Mouse (Mus musculus) kidney, embryonic 15.5 days (tissue): Measurements from ENCODE around the gene Rab11a. TPM values are rescaled to one million over a fixed set of nuclear protein-coding genes. Genes with fewer than 3 reads are reported as not detected.
"Not testable (repeated sequence)": the region's sequence is repeated elsewhere in the genome, so short reads cannot be mapped to it uniquely, and the experiment has no call there.

ENCODE experiments used
- ATAC-seq: fragments of 200-750 bp; cut with Nextera tagmentation; replicated peaks from 2 replicates; pipeline ENCODE4 v1.8.0; 2017; ENCODE audit warnings: moderate TSS enrichment; ENCODE audit not compliant: low FRiP score
- H3K27ac ChIP-seq: fragments of 300-500 bp; sonication (generic); 2 replicates; pipeline ENCODE4 v1.5.1; 2015; ENCODE audit warnings: mild to moderate bottlenecking, inconsistent platforms
- H3K27me3 ChIP-seq: fragments of 300-500 bp; sonication (generic); 2 replicates; pipeline ENCODE4 v1.6.1; 2015; ENCODE audit warnings: inconsistent platforms
- H3K36me3 ChIP-seq: fragments of 300-500 bp; sonication (generic); 2 replicates; pipeline ENCODE4 v1.6.1; 2015; ENCODE audit warnings: inconsistent platforms
- H3K4me1 ChIP-seq: fragments of 300-500 bp; sonication (generic); 2 replicates; pipeline ENCODE4 v1.6.1; 2015; ENCODE audit warnings: inconsistent platforms
- H3K4me2 ChIP-seq: fragments of 300-500 bp; sonication (generic); 2 replicates; pipeline ENCODE4 v1.6.1; 2015; ENCODE audit warnings: moderate library complexity, mild to moderate bottlenecking, inconsistent platforms
- H3K4me3 ChIP-seq: fragments of 300-500 bp; sonication (generic); replicated peaks from 2 replicates; pipeline ENCODE4 v1.5.1; 2015; ENCODE audit warnings: mild to moderate bottlenecking, inconsistent platforms
- H3K9ac ChIP-seq: fragments of 300-500 bp; sonication (generic); 2 replicates; pipeline ENCODE4 v1.6.1; 2015; ENCODE audit warnings: mild to moderate bottlenecking, inconsistent platforms
- H3K9me3 ChIP-seq: fragments of 300-500 bp; sonication (generic); replicated peaks from 2 replicates; pipeline ENCODE4 v1.6.1; 2016; ENCODE audit warnings: inconsistent platforms
- WGBS: fragments of 180-500 bp; shearing (Covaris S2); methylation state at CpG from one replicate; pipeline ENCODE4 v1.1.7; 2015; ENCODE audit warnings: mixed read lengths; 5-methylcytosine and 5-hydroxymethylcytosine counted together
- polyA plus RNA-seq: library from polyadenylated mRNA; unstranded; fragments of >200 nt; fragmentation: Nextera tagmentation; extraction: Ambion mirVana; gene quantifications from 2 replicates; pipeline ENCODE4 v1.2.1, GENCODE M21; 2015

Gene Rab11a
- polyA plus RNA-seq, 1 experiment from 2014 or later: 550 TPM

DNA sequence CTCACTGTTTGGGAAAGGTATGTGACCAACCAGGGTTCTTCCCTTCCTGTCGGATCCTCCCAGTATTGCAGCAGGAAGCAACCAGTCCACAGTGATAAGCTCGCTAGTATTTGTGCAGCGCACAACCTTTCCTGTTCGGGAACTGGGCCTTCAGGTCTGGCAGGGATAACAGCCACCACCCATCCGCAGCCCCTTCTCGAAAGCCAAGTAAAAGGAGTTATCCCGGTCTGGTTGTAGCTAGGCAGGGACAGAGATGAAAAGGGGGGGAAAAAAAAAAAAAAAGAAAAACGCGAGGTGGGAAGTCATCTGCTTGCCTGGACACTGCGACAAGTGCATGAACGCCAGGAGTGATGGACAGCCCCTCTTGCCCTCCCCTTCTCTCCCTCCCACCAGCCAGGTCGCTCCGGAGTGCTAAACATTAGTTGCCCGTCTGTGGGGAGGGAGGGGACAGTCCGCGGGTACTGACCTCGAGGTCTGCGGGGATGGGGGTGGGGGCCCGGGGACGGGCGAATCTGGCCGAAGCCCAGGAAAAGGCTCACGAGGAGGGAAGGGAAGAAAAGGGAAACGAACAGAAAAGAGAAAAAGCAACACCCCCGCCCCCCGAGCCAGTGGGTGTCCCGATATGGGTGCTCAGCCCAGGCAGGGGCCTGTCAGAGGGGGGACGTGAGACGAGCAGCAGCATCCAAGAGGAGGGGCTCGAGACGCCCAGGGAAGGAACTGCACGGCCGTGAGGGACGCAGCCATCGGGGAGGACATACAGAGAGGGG, 736 bp downstream of the Rab11a start:
- under 1% methylated on average over 35 of the region's 35 CpGs for WGBS
- ATAC-seq: peak; percentile 84
- H3K4me1 ChIP-seq: peaks cover 16% of the 10 kb centered on the region
- H3K9ac ChIP-seq: peak overlapping the region; percentile 89
- no peaks in the 10 kb centered on the region for H3K36me3 ChIP-seq
- H3K4me3 ChIP-seq: peak overlapping the region; percentile 75
- peak overlapping the region; percentile 71 for H3K4me2 ChIP-seq
- H3K9me3 ChIP-seq: no peaks in the 10 kb centered on the region
- H3K27ac ChIP-seq: peak overlapping the region; percentile 96
- no peaks in the 10 kb centered on the region for H3K27me3 ChIP-seq

DNA sequence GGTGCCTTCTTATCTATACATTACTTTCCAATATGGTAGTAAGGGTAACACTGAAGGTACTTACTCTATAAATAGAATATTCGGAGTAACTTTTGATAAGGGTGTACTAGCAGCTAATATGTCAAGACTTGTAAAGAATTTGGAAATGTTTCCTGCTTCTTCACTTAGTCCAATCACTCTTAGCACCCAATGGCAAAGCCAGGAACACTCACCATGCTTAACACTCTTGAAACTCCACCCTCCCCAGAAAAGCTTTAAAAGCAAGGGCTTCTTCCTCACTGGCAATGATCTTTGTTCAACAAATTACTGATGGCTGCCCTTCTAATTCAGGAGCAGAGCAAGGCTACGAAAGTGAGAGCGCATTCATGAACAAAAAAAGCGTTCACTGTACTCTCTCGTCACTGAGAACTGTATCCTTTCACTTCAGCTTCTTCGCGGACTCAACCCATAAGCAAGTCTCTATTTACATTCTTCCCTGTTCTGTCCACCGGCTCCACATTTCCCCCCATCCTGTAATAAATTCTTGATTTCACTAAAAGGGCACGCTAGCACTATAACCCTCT, 1.4 kb downstream of the Rab11a start:
- peak overlapping the region; percentile 71 for H3K4me2 ChIP-seq
- peak overlapping the region; percentile 96 for H3K27ac ChIP-seq
- 8% methylated on average over 9 of the region's 9 CpGs for WGBS
- H3K9ac ChIP-seq: peak overlapping the region; percentile 89
- no peaks in the 10 kb centered on the region for H3K36me3 ChIP-seq
- H3K4me3 ChIP-seq: peak overlapping the region; percentile 75
- H3K9me3 ChIP-seq: no peaks in the 10 kb centered on the region
- H3K27me3 ChIP-seq: no peaks in the 10 kb centered on the region
- ATAC-seq: no peak
- H3K4me1 ChIP-seq: peaks cover 21% of the 10 kb centered on the region

DNA sequence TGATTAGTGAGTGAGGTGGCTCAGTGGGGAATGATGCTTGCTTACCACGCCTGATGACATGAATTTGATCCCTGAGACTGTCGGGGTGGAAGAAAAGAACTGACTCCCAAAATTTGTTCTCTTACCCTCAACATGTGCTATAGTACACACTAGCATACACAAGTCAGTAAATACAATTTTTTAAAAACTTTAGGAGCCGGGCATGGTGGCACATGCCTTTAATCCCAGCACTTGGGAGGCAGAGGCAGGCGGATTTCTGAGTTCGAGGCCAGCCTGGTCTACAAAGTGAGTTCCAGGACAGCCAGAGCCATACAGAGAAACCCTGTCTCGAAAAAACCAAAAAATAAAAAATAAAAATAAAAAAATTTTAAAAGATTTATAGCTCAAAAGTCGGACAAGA, 2.6 kb downstream of the Rab11a start:
- not testable (repeated sequence) for H3K27ac ChIP-seq, H3K9ac ChIP-seq, H3K36me3 ChIP-seq, H3K27me3 ChIP-seq, ATAC-seq, H3K4me3 ChIP-seq, H3K9me3 ChIP-seq
- Histone ChIP-seq H3K4me1 (peaks cover 24% of the 10 kb centered on the region), H3K4me2 (0 out of 2 replicates have a peak overlapping the region, but pooled peaks have one; percentile 12)
- WGBS: 88% methylated on average over 7 of the region's 7 CpGs

GRCm38 (mm10) chr9:64734166-64734565, 3.4 kb downstream of the Rab11a start:
- no peak overlapping the region for H3K4me3 ChIP-seq
- no peaks in the 10 kb centered on the region for H3K36me3 ChIP-seq
- H3K9me3 ChIP-seq: no peaks in the 10 kb centered on the region
- no peak for ATAC-seq
- WGBS: 61% methylated on average over 6 of the region's 6 CpGs
- H3K27me3 ChIP-seq: no peaks in the 10 kb centered on the region
- no peak overlapping the region for H3K27ac ChIP-seq
- peaks cover 24% of the 10 kb centered on the region for H3K4me1 ChIP-seq
- peak overlapping the region; percentile 24 for H3K4me2 ChIP-seq
- H3K9ac ChIP-seq: no peak overlapping the region

DNA sequence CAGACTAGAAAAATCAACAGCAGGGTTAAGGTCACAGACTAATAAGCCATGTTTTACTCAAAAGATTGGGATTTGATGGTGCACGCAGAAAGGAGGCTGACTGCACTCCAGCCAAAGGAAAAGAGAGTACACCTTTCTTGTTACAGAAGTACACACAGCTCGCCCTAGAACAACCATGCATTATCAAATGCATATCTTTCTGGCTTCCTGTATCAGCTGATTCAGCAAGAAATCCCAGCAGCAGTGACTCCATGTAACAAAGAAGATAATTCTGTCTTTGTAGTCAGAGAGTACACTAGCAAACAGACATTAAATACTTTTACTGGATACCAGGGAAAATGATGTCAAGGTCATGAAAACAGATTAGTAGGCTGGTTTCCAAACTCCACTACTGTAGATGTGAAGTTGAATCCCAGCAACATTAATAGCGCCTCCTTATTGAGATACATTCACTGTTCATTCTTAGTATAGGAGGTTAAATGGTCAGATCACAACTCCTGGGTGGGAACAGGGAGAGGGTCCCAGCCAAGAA, 6.5 kb downstream of the Rab11a start:
- Histone ChIP-seq H3K4me3 (no peak overlapping the region), H3K27me3 (no peaks in the 10 kb centered on the region), H3K36me3 (peaks cover 19% of the 10 kb centered on the region), H3K4me2 (no peak overlapping the region), H3K9me3 (no peaks in the 10 kb centered on the region), H3K27ac (peak overlapping the region; percentile 15; the same call in 1 of the 2 replicates), H3K4me1 (peaks cover 22% of the 10 kb centered on the region), H3K9ac (no peak overlapping the region)
- ATAC-seq: no peak
- 82% methylated on average over 3 of the region's 3 CpGs for WGBS

GRCm38 (mm10) chr9:64726454-64726853, 11.1 kb downstream of the Rab11a start:
- no peak overlapping the region for H3K27ac ChIP-seq
- H3K9ac ChIP-seq: no peak overlapping the region
- WGBS: 94% methylated on average over 5 of the region's 5 CpGs
- H3K4me2 ChIP-seq: no peak overlapping the region
- no peaks in the 10 kb centered on the region for H3K9me3 ChIP-seq
- H3K36me3 ChIP-seq: peaks cover 49% of the 10 kb centered on the region
- H3K27me3 ChIP-seq: no peaks in the 10 kb centered on the region
- H3K4me1 ChIP-seq: peaks cover 5% of the 10 kb centered on the region; the same call in 1 of the 2 replicates
- H3K4me3 ChIP-seq: no peak overlapping the region
- ATAC-seq: no peak

DNA sequence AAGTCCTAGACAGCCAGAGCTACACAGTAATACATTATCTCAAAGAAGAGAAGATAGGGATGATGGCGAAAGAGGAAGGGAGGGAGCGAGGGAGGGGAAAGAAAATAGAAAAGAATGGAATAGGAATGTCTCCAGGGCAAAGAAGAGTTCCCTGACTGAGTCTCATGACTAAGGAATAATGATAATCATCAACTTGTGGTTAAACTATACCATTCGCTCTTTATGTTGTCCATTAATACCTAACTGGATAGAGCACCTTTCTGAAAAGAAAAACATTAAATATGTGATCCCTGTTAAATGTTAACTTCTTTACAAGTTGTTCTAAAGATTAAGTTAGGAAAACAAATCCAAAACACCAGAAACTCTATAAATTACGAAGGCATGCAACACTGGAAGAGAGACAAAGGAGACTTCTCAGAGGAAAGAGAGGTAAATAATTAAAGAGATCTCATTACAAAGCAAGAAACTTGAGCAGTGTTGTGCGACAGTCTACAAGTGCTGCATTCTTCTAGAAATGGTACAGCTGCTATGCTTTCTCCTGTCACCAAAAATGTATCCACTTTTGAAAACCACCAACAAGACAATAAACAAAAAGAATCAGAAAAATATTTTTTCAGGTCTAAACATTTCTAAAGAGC, 17.9 kb downstream of the Rab11a start:
- Histone ChIP-seq H3K4me2 (0 out of 2 replicates have a peak overlapping the region, but pooled peaks have one; percentile 7), H3K27me3 (no peaks in the 10 kb centered on the region), H3K4me1 (peaks cover 17% of the 10 kb centered on the region), H3K4me3 (no peak overlapping the region), H3K9ac (no peak overlapping the region), H3K27ac (peak overlapping the region; percentile 84), H3K9me3 (no peaks in the 10 kb centered on the region), H3K36me3 (peaks cover 40% of the 10 kb centered on the region)
- 41% methylated on average over 5 of the region's 5 CpGs for WGBS
- ATAC-seq: peak; percentile 80

DNA sequence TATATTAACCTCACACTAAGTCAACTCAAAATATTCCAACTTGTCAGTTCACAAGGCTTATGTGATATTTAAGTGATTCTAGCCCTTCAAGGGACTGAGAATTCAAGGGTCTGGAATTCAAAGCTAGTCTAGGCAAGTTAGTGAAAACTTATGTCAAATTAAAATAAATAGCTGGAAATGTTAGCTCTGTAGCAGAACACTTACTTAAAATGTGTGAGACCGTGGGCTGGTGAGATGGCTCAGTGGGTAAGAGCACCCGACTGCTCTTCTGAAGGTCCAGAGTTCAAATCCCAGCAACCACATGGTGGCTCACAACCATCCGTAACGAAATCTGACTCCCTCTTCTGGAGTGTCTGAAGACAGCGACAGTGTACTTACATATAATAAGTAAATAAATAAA, 27.3 kb downstream of the Rab11a start:
- H3K4me2 ChIP-seq, H3K4me3 ChIP-seq, H3K27ac ChIP-seq, H3K9ac ChIP-seq, H3K9me3 ChIP-seq, H3K4me1 ChIP-seq, H3K27me3 ChIP-seq, ATAC-seq: not testable (repeated sequence)
- WGBS: 81% methylated on average over 5 of the region's 5 CpGs
- peaks cover 55% of the 10 kb centered on the region for H3K36me3 ChIP-seq

DNA sequence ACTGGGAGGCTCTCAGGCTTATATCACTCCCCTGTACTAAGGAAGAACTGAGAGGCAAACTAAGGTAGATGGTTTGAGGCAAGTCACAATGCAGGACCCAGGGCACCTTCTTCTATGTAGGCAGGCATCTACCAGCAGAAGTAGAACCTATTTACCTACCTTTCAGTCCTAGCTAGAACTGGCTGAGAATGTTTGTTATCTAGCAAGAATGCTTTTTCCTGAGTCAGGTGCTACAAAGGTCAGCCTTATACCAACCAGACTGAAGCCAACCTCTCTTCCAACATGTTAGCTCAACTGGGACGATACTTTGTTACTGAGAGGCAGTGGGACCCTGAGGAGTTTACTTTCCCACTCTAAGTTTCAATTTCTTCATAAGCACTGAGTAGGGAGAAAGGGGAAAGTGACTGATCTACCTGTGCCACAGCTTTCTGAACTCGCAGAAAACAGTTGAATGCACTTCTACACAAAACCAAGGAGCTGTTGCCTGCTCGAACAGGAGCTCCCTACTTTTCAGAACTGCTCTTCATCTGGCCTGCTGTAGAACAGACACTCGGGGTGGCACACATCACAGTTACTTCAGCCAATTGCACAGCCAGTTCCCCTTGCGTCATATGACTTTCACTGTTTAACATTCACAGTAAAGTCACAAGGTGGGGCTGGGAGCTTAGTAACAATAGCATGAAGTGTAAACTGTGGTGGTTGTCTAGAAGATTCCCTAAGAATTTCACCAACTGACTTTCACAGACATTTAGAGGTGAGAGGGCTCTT, 33.3 kb downstream of the Rab11a start:
- Histone ChIP-seq H3K36me3 (peaks cover 54% of the 10 kb centered on the region), H3K9me3 (no peaks in the 10 kb centered on the region), H3K27ac (peak overlapping the region; percentile 45; the same call in 1 of the 2 replicates), H3K9ac (0 out of 2 replicates have a peak overlapping the region, but pooled peaks have one; percentile 2), H3K4me2 (no peak overlapping the region), H3K4me1 (peaks cover 37% of the 10 kb centered on the region), H3K4me3 (no peak overlapping the region), H3K27me3 (no peaks in the 10 kb centered on the region)
- 91% methylated on average over 5 of the region's 5 CpGs for WGBS
- no peak for ATAC-seq

GRCm38 (mm10) chr9:64703420-64703965, 34.1 kb downstream of the Rab11a start:
- Histone ChIP-seq H3K4me3 (no peak overlapping the region), H3K4me2 (no peak overlapping the region), H3K4me1 (peaks cover 41% of the 10 kb centered on the region), H3K36me3 (peaks cover 54% of the 10 kb centered on the region), H3K9me3 (no peaks in the 10 kb centered on the region), H3K9ac (no peak overlapping the region), H3K27ac (peak overlapping the region; percentile 45; the same call in 1 of the 2 replicates), H3K27me3 (no peaks in the 10 kb centered on the region)
- no peak for ATAC-seq

GRCm38 (mm10) chr9:64702937-64703336, 34.6 kb downstream of the Rab11a start:
- Histone ChIP-seq H3K27ac (0 out of 2 replicates have a peak overlapping the region, but pooled peaks have one; percentile 45), H3K4me3 (no peak overlapping the region), H3K27me3 (no peaks in the 10 kb centered on the region), H3K9ac (no peak overlapping the region), H3K9me3 (no peaks in the 10 kb centered on the region), H3K36me3 (peaks cover 49% of the 10 kb centered on the region), H3K4me2 (no peak overlapping the region), H3K4me1 (peaks cover 41% of the 10 kb centered on the region)
- no peak for ATAC-seq
- WGBS: 66% methylated on average over 2 of the region's 2 CpGs
